Mouse (Mus musculus) hindbrain, postnatal 0 days (tissue): ENCODE results near the gene Cnr2. TPM values are rescaled to one million over a fixed set of nuclear protein-coding genes. Genes with fewer than 3 reads are reported as not detected.

ENCODE experiments used
- ATAC-seq: fragments of 200-750 bp; cut with Nextera tagmentation; 2 replicates; pipeline ENCODE4 v1.8.0; 2017; ENCODE audit warnings: mild to moderate bottlenecking, moderate TSS enrichment, moderate library complexity
- DNase-seq: peaks from one replicate; pipeline ENCODE4 v3.0.0-alpha.2; 2015; ENCODE audit warnings: low spot score
- H3K27ac ChIP-seq: fragments of 300-500 bp; sonication (generic); 2 replicates; pipeline ENCODE4 v1.5.1; 2014; ENCODE audit warnings: mild to moderate bottlenecking
- H3K27me3 ChIP-seq: fragments of 300-500 bp; sonication (generic); 2 replicates; pipeline ENCODE4 v1.6.1; 2014; ENCODE audit warnings: low read length, mixed read lengths; ENCODE audit not compliant: insufficient read depth
- H3K36me3 ChIP-seq: fragments of 300-500 bp; sonication (generic); 2 replicates; pipeline ENCODE4 v1.6.1; 2014; ENCODE audit warnings: low read length, mixed read lengths; ENCODE audit not compliant: insufficient read depth
- H3K4me1 ChIP-seq: fragments of 300-500 bp; sonication (generic); 2 replicates; pipeline ENCODE4 v1.6.1; 2014; ENCODE audit warnings: antibody characterized with exemption, low read length, mixed read lengths; ENCODE audit not compliant: insufficient read depth
- H3K4me2 ChIP-seq: fragments of 300-500 bp; sonication (generic); 2 replicates; pipeline ENCODE4 v1.6.1; 2014; ENCODE audit warnings: low read depth, mild to moderate bottlenecking, low read length, moderate library complexity, mixed read lengths
- H3K4me3 ChIP-seq: fragments of 300-500 bp; sonication (generic); 2 replicates; pipeline ENCODE4 v1.5.1; 2014; ENCODE audit warnings: low read length
- H3K9ac ChIP-seq: fragments of 300-500 bp; sonication (generic); replicated peaks from 2 replicates; pipeline ENCODE4 v1.6.1; 2014; ENCODE audit warnings: mild to moderate bottlenecking, low read length, moderate library complexity, mixed read lengths
- H3K9me3 ChIP-seq: fragments of 300-500 bp; sonication (generic); 2 replicates; pipeline ENCODE4 v1.6.1; 2016; ENCODE audit warnings: low read length, mixed read lengths
- CTCF ChIP-seq: IDR thresholded peaks from 2 replicates; pipeline ENCODE4 v1.5.1; 2016; ENCODE audit warnings: antibody characterized with exemption, control low read depth, low read depth
- WGBS: fragments of 180-500 bp; shearing (Covaris S2); extraction: QIAGEN DNeasy Blood & Tissue Kit; methylation state at CpG from one replicate; pipeline ENCODE4 v1.1.7; 2014; 5-methylcytosine and 5-hydroxymethylcytosine counted together
- polyA plus RNA-seq: library from polyadenylated mRNA; unstranded; fragments of >200 nt; fragmentation: Nextera tagmentation; extraction: Ambion mirVana; gene quantifications from 2 replicates; pipeline ENCODE4 v1.2.1, GENCODE M21; 2015
- total RNA-seq: library from RNA; depleted of rRNA; stranded (reverse); fragments of >200 nt; gene quantifications from 2 replicates; pipeline ENCODE4 v1.2.3, GENCODE M21; 2014

Gene Cnr2
- total and polyA plus RNA-seq, 2 experiments from 2014 or later: 0.04 to 0.58 TPM

- Histone ChIP-seq H3K27ac (no peak overlapping the region), H3K4me3 (no peak overlapping the region), H3K4me1 (no peaks in the 10 kb centered on the region), H3K27me3 (no peaks in the 10 kb centered on the region), H3K9ac (no peak overlapping the region), H3K9me3 (no peaks in the 10 kb centered on the region), H3K4me2 (no peak overlapping the region), H3K36me3 (no peaks in the 10 kb centered on the region)
- WGBS: 41% methylated on average over 10 of the region's 10 CpGs
- no peak for DNase-seq
- TF ChIP-seq CTCF: no peak
- ATAC-seq: no peak
Observed at GRCm38 (mm10) chr4:135883401-135883851, 11.8 kb upstream of the Cnr2 start.

- H3K36me3 ChIP-seq: no peaks in the 10 kb centered on the region
- no peak overlapping the region for H3K4me3 ChIP-seq
- no peaks in the 10 kb centered on the region for H3K4me1 ChIP-seq
- TF ChIP-seq CTCF: no peak
- no peak overlapping the region for H3K4me2 ChIP-seq
- 56% methylated on average over 7 of the region's 7 CpGs for WGBS
- no peaks in the 10 kb centered on the region for H3K9me3 ChIP-seq
- no peak for ATAC-seq
- DNase-seq: no peak
- no peaks in the 10 kb centered on the region for H3K27me3 ChIP-seq
- no peak overlapping the region for H3K9ac ChIP-seq
- H3K27ac ChIP-seq: no peak overlapping the region
Observed at GRCm38 (mm10) chr4:135883881-135884516, 11.2 kb upstream of the Cnr2 start.

- Histone ChIP-seq H3K4me1 (no peaks in the 10 kb centered on the region), H3K4me2 (no peak overlapping the region), H3K9me3 (no peaks in the 10 kb centered on the region), H3K9ac (no peak overlapping the region), H3K36me3 (no peaks in the 10 kb centered on the region), H3K27me3 (no peaks in the 10 kb centered on the region), H3K27ac (no peak overlapping the region), H3K4me3 (no peak overlapping the region)
- TF ChIP-seq CTCF: no peak
- DNase-seq (no peak), ATAC-seq (no peak)
- 51% methylated on average over 6 of the region's 6 CpGs for WGBS
Observed at GRCm38 (mm10) chr4:135884531-135884930, 10.7 kb upstream of the Cnr2 start.

- WGBS: 86% methylated on average over 12 of the region's 12 CpGs
- Histone ChIP-seq H3K27ac (no peak overlapping the region), H3K9me3 (no peaks in the 10 kb centered on the region), H3K4me1 (no peaks in the 10 kb centered on the region), H3K36me3 (no peaks in the 10 kb centered on the region), H3K27me3 (no peaks in the 10 kb centered on the region), H3K4me2 (no peak overlapping the region), H3K4me3 (no peak overlapping the region), H3K9ac (no peak overlapping the region)
- TF ChIP-seq CTCF: no peak
- DNase-seq: no peak
- no peak for ATAC-seq
Observed at GRCm38 (mm10) chr4:135885676-135886075, 9.5 kb upstream of the Cnr2 start.

GRCm38 (mm10) chr4:135886184-135886583 lies 9.0 kb upstream of the Cnr2 start:
- no peak for TF ChIP-seq CTCF
- DNase-seq (no peak), ATAC-seq (no peak)
- Histone ChIP-seq H3K4me1 (no peaks in the 10 kb centered on the region), H3K4me2 (no peak overlapping the region), H3K36me3 (no peaks in the 10 kb centered on the region), H3K9ac (no peak overlapping the region), H3K27ac (no peak overlapping the region), H3K9me3 (no peaks in the 10 kb centered on the region), H3K4me3 (no peak overlapping the region), H3K27me3 (no peaks in the 10 kb centered on the region)
- 92% methylated on average over 4 of the region's 4 CpGs for WGBS

GRCm38 (mm10) chr4:135888448-135889057 lies 6.6 kb upstream of the Cnr2 start:
- H3K27ac ChIP-seq: no peak overlapping the region
- no peaks in the 10 kb centered on the region for H3K36me3 ChIP-seq
- no peak for TF ChIP-seq CTCF
- H3K27me3 ChIP-seq: no peaks in the 10 kb centered on the region
- no peak for ATAC-seq
- no peaks in the 10 kb centered on the region for H3K4me1 ChIP-seq
- no peak overlapping the region for H3K9ac ChIP-seq
- H3K4me2 ChIP-seq: no peak overlapping the region
- no peaks in the 10 kb centered on the region for H3K9me3 ChIP-seq
- H3K4me3 ChIP-seq: no peak overlapping the region
- WGBS: 93% methylated on average over 24 of the region's 24 CpGs
- no peak for DNase-seq

- Histone ChIP-seq H3K27me3 (no peaks in the 10 kb centered on the region), H3K9me3 (no peaks in the 10 kb centered on the region), H3K4me2 (no peak overlapping the region), H3K4me3 (no peak overlapping the region), H3K4me1 (no peaks in the 10 kb centered on the region), H3K27ac (no peak overlapping the region), H3K9ac (no peak overlapping the region), H3K36me3 (no peaks in the 10 kb centered on the region)
- no peak for DNase-seq
- no peak for ATAC-seq
- TF ChIP-seq CTCF: no peak
- 83% methylated on average over 7 of the region's 7 CpGs for WGBS
Observed at GRCm38 (mm10) chr4:135889146-135889883, 5.9 kb upstream of the Cnr2 start.
